Mouse (Mus musculus): ENCODE results near the gene Rft1.

DNA sequence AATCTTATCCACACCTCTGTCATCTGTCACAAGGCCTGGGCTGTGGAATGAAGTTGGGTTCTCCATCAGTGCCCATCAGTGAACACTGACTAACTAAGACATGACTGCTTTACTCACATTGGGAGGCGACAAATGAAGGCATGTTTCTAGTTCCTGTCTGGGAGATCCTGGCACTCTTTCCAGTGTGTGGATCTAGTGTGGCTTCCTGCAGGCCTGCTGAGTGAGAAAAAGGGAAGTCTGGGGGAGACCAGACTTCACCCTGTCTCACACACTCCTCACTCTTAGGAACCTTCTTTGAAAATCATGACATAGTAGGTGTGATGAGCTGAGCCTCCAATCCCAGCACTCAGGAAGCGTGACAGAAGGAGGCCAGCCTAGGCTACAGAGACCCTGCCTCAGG, 40.6 kb downstream of the Rft1 start:
- TF ChIP-seq CHD2 (IDR thresholded peaks at IDR 0.05; ENCODE audit: low read depth, low read length): no peak
- TF ChIP-seq ZC3H11A (IDR thresholded peaks at IDR 0.05; ENCODE audit: borderline replicate concordance, low read depth, low read length): no peak
- no peak for TF ChIP-seq MAFK (IDR thresholded peaks at IDR 0.05; ENCODE audit: insufficient read depth, low read depth, low read length)
- TF ChIP-seq ZNF384 (IDR thresholded peaks at IDR 0.05; ENCODE audit: low read depth, low read length): no peak
- no peak for TF ChIP-seq HCFC1 (IDR thresholded peaks at IDR 0.05; ENCODE audit: borderline replicate concordance, insufficient read depth, low read length)

Measured in ES-E14 (cell line).